Mouse (Mus musculus) CH12.LX (cell line): ENCODE data around the gene Slc9a8.

Source experiments
- CHD2 ChIP-seq: IDR thresholded peaks from 2 replicates; pipeline ENCODE4 v1.6.1; 2011; ENCODE audit warnings: low read length, improper control_type of control experiment
- JUND ChIP-seq: conservative IDR thresholded peaks from 2 replicates; pipeline ENCODE4 v1.6.1; 2011; ENCODE audit warnings: low read depth, low read length, improper control_type of control experiment
- ZC3H11A ChIP-seq: IDR thresholded peaks from 2 replicates; pipeline ENCODE4 v1.6.1; 2012; ENCODE audit warnings: low read depth, mild to moderate bottlenecking, inconsistent platforms, low read length, improper control_type of control experiment

GRCm38 (mm10) chr2:167512365-167512764 lies 90.9 kb downstream of the Slc9a8 start:
- TF ChIP-seq CHD2: no peak
- TF ChIP-seq JUND: no peak
- no peak for TF ChIP-seq ZC3H11A
